Mouse (Mus musculus) heart, embryonic 16.5 days (tissue): Measurements from ENCODE around the gene Ptprm. TPM values are rescaled to one million over a fixed set of nuclear protein-coding genes. Genes with fewer than 3 reads are reported as not detected.

Source experiments
- ATAC-seq: fragments of 200-750 bp; cut with Nextera tagmentation; replicated peaks from 2 replicates; pipeline ENCODE4 v1.8.0; 2017; ENCODE audit warnings: moderate number of reproducible peaks; ENCODE audit not compliant: insufficient read depth, low FRiP score; ENCODE audit errors: extremely low read depth
- H3K27ac ChIP-seq: fragments of 300-500 bp; sonication (generic); 2 replicates; pipeline ENCODE4 v1.5.1; 2014; ENCODE audit warnings: mild to moderate bottlenecking, low read length, control low read depth, moderate library complexity
- H3K27me3 ChIP-seq: fragments of 300-500 bp; sonication (generic); 2 replicates; pipeline ENCODE4 v1.6.1; 2014; ENCODE audit warnings: low read length, mixed read lengths; ENCODE audit not compliant: control insufficient read depth, insufficient read depth
- H3K36me3 ChIP-seq: fragments of 300-500 bp; sonication (generic); 2 replicates; pipeline ENCODE4 v1.6.1; 2014; ENCODE audit not compliant: control insufficient read depth, insufficient read depth
- H3K4me1 ChIP-seq: fragments of 300-500 bp; sonication (generic); 2 replicates; pipeline ENCODE4 v1.6.1; 2014; ENCODE audit warnings: low read length, mixed read lengths; ENCODE audit not compliant: control insufficient read depth, insufficient read depth
- H3K4me2 ChIP-seq: fragments of 300-500 bp; sonication (generic); 2 replicates; pipeline ENCODE4 v1.6.1; 2014; ENCODE audit warnings: low read depth, mild to moderate bottlenecking, control low read depth, low read length
- H3K4me3 ChIP-seq: fragments of 300-500 bp; sonication (generic); 2 replicates; pipeline ENCODE4 v1.5.1; 2014; ENCODE audit warnings: mild to moderate bottlenecking, control low read depth, low read length
- H3K9ac ChIP-seq: fragments of 300-500 bp; sonication (generic); 2 replicates; pipeline ENCODE4 v1.6.1; 2014; ENCODE audit warnings: low read length, control low read depth
- H3K9me3 ChIP-seq: fragments of 300-500 bp; sonication (generic); replicated peaks from 2 replicates; pipeline ENCODE4 v1.6.1; 2016; ENCODE audit warnings: low read length; ENCODE audit not compliant: control insufficient read depth
- WGBS: fragments of 180-500 bp; shearing (Covaris S2); extraction: QIAGEN DNeasy Blood & Tissue Kit; methylation state at CpG from one replicate; pipeline ENCODE4 v1.1.7; 2014; 5-methylcytosine and 5-hydroxymethylcytosine counted together
- microRNA-seq: library from miRNA; unstranded; fragments of <30 nt; microRNA quantifications from one replicate; pipeline ENCODE4, GENCODE M21; 2017
- polyA plus RNA-seq: library from polyadenylated mRNA; unstranded; fragments of >200 nt; fragmentation: Nextera tagmentation; extraction: Ambion mirVana; gene quantifications from 2 replicates; pipeline ENCODE4 v1.2.1, GENCODE M21; 2015

Ptprm gene
- polyA plus RNA-seq, 1 experiment from 2014 or later = 12.8 TPM

DNA sequence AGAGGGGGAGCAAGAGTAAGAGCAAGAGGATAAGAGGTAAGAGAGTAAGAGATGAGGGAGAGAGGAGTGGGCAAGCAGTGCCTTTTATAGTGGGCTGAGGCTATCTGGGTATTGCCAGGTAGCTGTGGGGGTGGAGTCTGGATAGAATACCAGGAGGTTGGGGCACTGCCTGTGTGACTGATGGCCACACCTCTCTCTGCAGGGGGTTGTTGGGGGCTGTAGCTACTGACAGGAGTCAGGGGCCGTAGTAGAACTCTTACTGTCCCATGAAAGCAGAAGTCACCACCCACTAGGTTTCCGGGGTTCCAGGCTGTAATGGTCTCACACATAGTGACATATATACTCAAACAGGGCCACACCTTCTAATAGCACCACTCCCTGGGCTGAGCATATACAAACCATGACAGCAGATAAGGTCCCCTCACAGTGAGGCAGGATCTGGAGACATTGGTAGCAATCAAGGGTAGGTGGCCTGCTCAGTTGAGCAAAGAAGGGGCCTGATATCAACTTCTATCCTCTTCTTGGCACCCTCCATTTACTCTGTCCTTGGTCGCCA, 689.0 kb downstream of the Ptprm start:
- Histone ChIP-seq H3K36me3 (no peaks in the 10 kb centered on the region), H3K4me3 (no peak overlapping the region), H3K4me1 (no peaks in the 10 kb centered on the region), H3K4me2 (no peak overlapping the region), H3K9me3 (no peaks in the 10 kb centered on the region), H3K27ac (no peak overlapping the region), H3K27me3 (no peaks in the 10 kb centered on the region), H3K9ac (no peak overlapping the region)
- ATAC-seq = no peak
- 78% methylated on average over 3 of the region's 3 CpGs for WGBS

DNA sequence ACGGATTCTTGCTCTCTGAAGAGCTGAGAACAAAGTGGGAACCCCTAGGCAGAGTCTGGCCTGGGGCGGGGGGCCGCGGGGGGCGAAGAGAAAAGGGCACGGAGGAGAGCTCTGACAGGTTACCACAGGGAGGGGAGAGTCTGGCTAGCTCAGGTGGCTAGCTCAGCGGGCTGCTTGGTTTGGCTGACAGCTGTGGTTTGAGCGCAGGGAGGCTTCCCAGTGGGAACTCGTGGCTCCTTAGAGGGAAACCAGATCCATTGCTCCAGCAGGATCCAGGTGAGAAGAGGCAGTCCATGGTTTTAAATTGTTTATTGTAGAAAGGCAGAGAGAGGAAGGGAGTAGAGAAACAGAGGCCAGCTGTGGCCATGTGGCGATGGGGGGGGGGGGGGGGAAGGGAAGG, 689.5 kb downstream of the Ptprm start:
- H3K9me3 ChIP-seq = no peaks in the 10 kb centered on the region
- no peak overlapping the region for H3K4me3 ChIP-seq
- no peak overlapping the region for H3K4me2 ChIP-seq
- H3K36me3 ChIP-seq = no peaks in the 10 kb centered on the region
- H3K27ac ChIP-seq = no peak overlapping the region
- no peak overlapping the region for H3K9ac ChIP-seq
- no peaks in the 10 kb centered on the region for H3K27me3 ChIP-seq
- 63% methylated on average over 10 of the region's 10 CpGs for WGBS
- H3K4me1 ChIP-seq = no peaks in the 10 kb centered on the region
- no peak for ATAC-seq

DNA sequence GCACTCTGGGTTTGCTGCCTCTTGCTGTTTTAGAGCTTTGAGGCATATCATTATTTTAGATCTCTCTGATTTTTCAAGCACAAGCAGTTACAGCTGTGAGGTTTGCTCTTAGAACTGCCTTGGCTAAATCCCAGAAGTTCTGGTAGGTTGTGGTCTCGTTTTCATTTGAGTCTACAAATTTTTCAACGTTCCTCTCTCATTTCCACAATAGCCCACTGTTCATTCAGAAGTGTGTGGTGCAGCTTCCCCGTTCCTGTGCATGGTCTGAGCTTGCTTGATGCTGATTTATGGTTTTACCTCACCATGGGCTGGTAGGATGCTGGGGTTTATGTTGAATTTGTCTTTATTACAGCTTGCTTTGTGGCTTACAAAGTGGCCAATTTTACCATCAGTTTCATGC, 695.0 kb downstream of the Ptprm start:
- WGBS = 51% methylated on average over 3 of the region's 3 CpGs
- Histone ChIP-seq H3K4me1 (no peaks in the 10 kb centered on the region), H3K27me3 (no peaks in the 10 kb centered on the region), H3K4me3 (no peak overlapping the region), H3K36me3 (no peaks in the 10 kb centered on the region), H3K27ac (no peak overlapping the region), H3K9me3 (no peaks in the 10 kb centered on the region), H3K4me2 (no peak overlapping the region), H3K9ac (no peak overlapping the region)
- ATAC-seq = no peak

DNA sequence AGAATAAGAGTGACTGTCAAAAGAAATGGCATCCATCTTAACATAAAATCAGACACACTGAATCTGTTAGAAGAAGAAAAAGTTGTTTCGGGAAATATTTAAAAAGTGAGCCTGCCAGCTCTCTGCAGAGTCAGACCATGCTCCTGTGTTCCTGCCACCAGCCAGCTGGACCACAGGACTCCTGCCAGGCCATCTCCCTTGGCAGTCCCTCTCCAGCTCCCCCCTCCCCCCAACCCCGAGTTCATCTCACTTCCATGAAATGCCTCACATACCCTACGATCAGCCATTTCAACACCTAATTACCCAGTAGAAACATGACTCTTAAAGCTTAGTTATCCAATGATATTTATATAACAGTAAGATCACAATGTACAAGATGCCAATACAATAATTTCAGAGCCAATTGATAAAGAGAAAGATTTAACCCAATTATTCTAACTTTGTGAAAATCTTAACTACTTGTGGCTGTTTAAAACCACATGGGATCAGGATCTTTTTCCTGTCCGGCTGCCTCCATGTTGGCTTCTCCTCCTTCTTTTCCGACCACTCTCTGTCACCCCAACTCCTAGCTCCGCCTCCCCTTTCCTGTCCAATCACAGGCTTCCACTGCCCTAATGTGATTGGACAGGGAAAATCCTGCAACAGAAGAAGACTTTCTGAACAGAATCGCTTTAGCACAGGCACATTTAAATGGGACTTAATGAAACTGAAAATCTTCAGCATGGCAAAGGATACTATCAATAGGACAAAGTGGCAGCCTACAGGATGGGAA, 716.1 kb downstream of the Ptprm start:
- H3K4me1 ChIP-seq = no peaks in the 10 kb centered on the region
- H3K36me3 ChIP-seq = no peaks in the 10 kb centered on the region
- no peak overlapping the region for H3K9ac ChIP-seq
- no peak overlapping the region for H3K27ac ChIP-seq
- no peak for ATAC-seq
- no peak overlapping the region for H3K4me2 ChIP-seq
- H3K4me3 ChIP-seq = no peak overlapping the region
- H3K27me3 ChIP-seq = no peaks in the 10 kb centered on the region
- 67% methylated on average over 7 of the region's 7 CpGs for WGBS
- no peaks in the 10 kb centered on the region; the same call in 1 of the 2 replicates for H3K9me3 ChIP-seq

DNA sequence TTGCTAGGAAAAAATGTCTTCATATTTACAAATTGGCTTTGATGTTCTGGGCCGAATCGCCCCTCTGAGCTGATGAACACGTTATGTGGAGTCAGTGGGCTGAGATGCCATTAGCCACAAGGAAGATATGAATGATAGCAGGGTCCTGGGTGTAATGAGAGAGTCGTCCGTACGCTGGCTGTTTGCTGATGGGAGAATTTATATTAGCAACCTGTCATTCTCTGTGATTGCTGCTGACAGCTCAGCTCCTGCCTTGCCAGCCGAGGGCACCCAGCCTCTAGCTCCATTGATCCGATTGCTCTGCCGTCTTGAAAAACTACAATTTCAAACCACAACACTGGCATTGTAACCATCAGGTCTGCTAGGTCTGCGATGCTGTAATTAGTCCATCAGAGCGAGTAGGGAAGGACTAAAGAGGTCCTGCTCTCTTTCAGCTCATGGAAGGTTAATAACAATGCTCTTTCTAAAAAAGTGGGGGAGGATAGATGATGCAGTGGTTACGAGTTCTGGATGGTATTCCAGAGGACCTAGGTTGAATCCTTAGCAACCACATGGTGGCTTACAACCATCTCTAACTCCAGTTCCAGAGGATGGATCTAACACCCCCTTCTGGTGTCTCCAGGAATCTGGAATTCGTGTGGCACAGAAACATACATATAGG, 734.1 kb downstream of the Ptprm start:
- Histone ChIP-seq H3K4me2 (no peak overlapping the region), H3K4me3 (no peak overlapping the region), H3K9ac (no peak overlapping the region), H3K36me3 (no peaks in the 10 kb centered on the region), H3K4me1 (no peaks in the 10 kb centered on the region), H3K27ac (no peak overlapping the region), H3K9me3 (no peaks in the 10 kb centered on the region), H3K27me3 (no peaks in the 10 kb centered on the region)
- no peak for ATAC-seq
- 80% methylated on average over 13 of the region's 13 CpGs for WGBS

DNA sequence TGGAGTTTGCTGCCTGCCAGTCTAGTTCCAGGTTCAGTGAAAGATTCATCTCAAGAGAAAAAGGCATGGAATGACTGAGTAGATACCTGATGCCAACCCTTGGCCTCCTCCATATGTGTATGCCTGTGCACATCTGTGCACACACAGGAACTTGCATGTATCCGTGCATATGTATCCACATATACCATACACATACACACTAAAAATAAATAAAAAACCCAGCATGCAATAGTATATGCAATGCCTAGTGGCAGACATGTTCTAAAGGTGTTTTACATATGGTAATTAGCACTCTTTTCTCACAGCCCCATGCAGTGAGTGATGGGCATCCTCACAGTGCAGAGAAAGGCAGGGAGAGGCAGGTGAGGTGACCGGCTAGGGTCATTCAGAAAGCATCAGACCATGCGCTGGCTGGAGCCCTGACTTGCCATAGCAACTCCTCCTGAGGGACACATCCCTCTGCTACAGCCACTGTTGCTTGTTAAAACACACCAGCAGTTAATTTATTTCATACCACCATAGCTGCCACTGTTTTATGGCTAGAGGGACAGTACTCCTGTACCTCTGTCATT, 734.9 kb downstream of the Ptprm start:
- Histone ChIP-seq H3K27ac (no peak overlapping the region), H3K9me3 (no peaks in the 10 kb centered on the region), H3K4me1 (no peaks in the 10 kb centered on the region), H3K9ac (no peak overlapping the region), H3K36me3 (no peaks in the 10 kb centered on the region), H3K4me3 (no peak overlapping the region), H3K4me2 (no peak overlapping the region), H3K27me3 (no peaks in the 10 kb centered on the region)
- WGBS = 81% methylated on average over 3 of the region's 3 CpGs
- no peak for ATAC-seq

Small RNAs within 50 kb of the gene (microRNA-seq; reads per million reads assigned to microRNA genes)
- 0.79 reads per million for gene Mir5709
